Mouse (Mus musculus): ENCODE results near the gene Ddx47. TPM values are rescaled to one million over a fixed set of nuclear protein-coding genes. Genes with fewer than 3 reads are reported as not detected.

Ddx47 gene
- 87.6 TPM in 2 replicates for polyA plus RNA-seq (2015; fragmentation: Nextera tagmentation; extraction: Ambion mirVana)

DNA sequence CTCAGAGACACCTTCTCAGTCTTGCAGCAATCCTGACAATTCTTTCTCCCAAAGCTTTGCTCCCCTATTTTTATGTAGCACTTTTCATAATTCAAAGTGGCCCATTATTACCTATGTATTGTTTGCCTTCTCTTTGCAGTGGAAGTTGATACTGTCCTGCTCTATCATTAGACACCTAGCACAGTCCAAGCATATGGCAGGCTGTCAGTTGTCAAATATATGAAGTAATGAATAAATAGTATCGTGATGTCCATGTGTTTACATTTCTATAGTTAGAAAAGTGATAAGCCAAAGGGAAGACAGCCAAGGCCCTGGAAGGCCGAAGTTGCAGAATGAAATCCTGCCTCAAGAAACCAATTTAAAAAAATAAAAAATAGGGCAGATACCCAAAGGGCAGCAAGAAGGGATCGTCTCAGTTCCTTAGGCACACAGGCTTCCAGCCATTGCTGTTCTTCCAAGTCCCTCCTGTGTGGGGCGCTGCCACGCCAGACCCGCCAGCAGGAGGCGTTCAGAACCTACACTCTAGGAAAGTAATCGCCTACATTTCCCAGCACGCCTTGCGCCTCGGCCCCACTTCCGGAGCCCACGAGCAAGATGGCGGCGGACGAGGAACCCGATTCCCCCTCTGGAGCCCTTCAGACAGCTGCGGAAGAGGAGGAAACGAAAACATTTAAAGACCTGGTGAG, at the start of gene Ddx47:
Ddx47 (plus strand) TSS at position 565 of the 686 bp plus-strand sequence.
- H3K27ac ChIP-seq, result no peak within 1 kb of the TSS
- H3K4me1 ChIP-seq (replicated peaks), result peaks cover 8% of the 10 kb centered on the region
- H3K9ac ChIP-seq (replicated peaks), result peak within 1 kb of the TSS; percentile 75
- H3K9me3 ChIP-seq, result no peaks in the 10 kb centered on the region
- peaks cover 28% of the 10 kb centered on the region for H3K36me3 ChIP-seq
- H3K27me3 ChIP-seq, result no peaks in the 10 kb centered on the region
- peak; percentile 93 for ATAC-seq
- peak within 1 kb of the TSS; percentile 63 for H3K4me3 ChIP-seq (replicated peaks)
- 7% methylated on average over 19 of the region's 19 CpGs for WGBS
- H3K4me2 ChIP-seq (replicated peaks), result peak within 1 kb of the TSS; percentile 90

DNA sequence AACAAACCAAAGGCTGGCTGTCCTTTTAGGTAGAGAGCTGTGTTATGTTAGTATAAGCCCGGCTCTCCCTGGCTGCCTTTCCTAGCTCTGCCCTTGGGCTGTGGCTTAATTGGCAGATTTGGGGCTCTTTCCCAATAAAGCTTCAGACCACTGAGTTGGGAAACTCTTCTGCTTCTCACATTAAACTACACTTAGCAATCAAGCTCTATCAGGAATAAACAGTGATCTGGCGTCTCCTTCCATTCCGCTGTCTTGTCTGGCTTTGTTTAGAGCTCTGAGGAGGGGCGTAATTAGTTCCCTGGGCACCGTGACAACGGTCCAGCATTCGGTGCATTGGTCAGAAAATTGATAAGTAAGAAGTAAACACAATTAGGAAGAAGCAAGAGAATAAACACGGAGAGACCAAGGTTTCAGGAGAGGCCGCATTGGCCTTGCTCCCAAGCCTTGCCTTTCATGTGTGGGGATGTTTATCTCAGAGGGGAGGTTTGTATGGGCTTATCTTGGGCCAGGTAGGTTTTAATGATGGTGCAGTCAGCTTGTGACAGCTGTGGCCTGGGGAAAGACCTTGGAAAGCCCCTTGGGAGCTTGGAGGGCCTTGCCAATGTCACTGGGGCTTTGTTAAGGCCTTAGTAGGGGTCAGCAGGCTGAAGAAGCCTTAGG, 49.4 kb upstream of the Ddx47 start:
- H3K27ac ChIP-seq, result peak overlapping the region; percentile 10; the same call in 1 of the 2 replicates
- no peak overlapping the region for H3K4me2 ChIP-seq (replicated peaks)
- WGBS, result 54% methylated on average over 9 of the region's 9 CpGs
- peaks cover 26% of the 10 kb centered on the region for H3K4me1 ChIP-seq (replicated peaks)
- H3K27me3 ChIP-seq, result no peaks in the 10 kb centered on the region
- no peak for ATAC-seq
- H3K9ac ChIP-seq (replicated peaks), result no peak overlapping the region
- no peaks in the 10 kb centered on the region for H3K9me3 ChIP-seq
- H3K4me3 ChIP-seq (replicated peaks), result no peak overlapping the region
- no peaks in the 10 kb centered on the region for H3K36me3 ChIP-seq

DNA sequence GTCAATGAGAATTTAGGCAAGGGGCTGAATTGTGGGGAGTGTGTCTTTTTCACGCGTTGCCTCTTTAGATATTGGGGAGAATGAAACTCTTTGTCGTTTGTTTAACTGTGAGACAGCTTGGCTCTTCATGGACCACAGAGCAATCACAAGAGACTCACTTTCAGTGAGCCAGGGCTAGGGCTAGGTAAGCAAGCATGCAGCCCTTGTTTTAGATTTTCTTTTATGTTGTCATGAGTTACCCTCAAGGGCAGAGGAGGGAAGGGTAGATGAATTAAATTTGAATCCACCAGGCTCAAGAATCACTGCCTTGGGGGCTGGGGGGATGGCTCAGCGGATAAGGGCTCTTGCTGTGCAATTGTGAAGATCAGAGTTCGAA, 48.9 kb upstream of the Ddx47 start:
- Histone ChIP-seq H3K36me3 (no peaks in the 10 kb centered on the region), H3K27me3 (no peaks in the 10 kb centered on the region), H3K9me3 (no peaks in the 10 kb centered on the region), H3K9ac (replicated peaks) (no peak overlapping the region), H3K4me1 (replicated peaks) (peaks cover 26% of the 10 kb centered on the region), H3K4me2 (replicated peaks) (no peak overlapping the region), H3K27ac (peak overlapping the region; percentile 10; the same call in 1 of the 2 replicates), H3K4me3 (replicated peaks) (no peak overlapping the region)
- no peak for ATAC-seq
- 37% methylated on average over 5 of the region's 5 CpGs for WGBS

DNA sequence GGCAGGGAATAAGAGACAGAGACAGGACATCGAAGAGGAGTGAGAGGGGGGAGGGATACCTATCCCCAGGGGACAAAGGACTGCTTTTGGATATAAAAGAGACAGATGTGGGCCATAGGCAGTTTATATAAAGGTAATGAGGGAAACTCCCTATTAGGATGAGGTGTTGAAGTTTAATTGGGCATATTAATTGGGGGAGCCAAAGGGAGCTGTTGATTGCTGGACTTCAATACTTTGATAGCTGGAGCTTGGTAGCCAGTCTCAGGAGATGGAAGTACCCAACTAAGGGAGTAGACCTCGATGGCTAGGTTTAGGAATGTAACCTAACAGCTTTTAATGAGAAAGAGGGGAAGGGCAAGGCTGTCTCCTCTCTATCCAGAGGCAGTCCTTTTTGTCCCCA, 47.5 kb upstream of the Ddx47 start:
- ATAC-seq, result no peak
- Histone ChIP-seq H3K36me3 (no peaks in the 10 kb centered on the region), H3K9me3 (no peaks in the 10 kb centered on the region), H3K4me1 (replicated peaks) (peaks cover 26% of the 10 kb centered on the region), H3K4me2 (replicated peaks) (no peak overlapping the region), H3K27ac (no peak overlapping the region), H3K27me3 (no peaks in the 10 kb centered on the region), H3K4me3 (replicated peaks) (no peak overlapping the region), H3K9ac (replicated peaks) (no peak overlapping the region)
- WGBS, result 69% methylated on average over 2 of the region's 2 CpGs

DNA sequence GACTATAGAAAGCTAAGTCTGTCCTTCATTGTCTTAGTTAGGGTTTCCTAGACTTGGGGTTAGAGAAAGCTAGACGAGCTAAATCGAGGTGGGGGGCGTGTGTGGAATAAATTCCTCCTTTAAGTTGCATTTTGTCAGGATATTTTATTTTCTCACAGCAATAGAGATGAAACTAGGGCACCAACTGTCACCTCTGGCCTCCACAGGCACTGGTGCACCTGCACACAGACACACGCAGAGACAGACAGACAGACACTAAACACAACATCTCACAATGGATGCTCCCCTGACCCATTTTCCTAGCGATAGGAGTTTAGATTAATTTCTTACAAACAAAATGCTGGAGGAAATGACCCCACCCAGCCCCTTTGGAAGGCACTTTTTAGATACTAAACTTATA, 44.7 kb upstream of the Ddx47 start:
- no peaks in the 10 kb centered on the region for H3K27me3 ChIP-seq
- H3K4me3 ChIP-seq (replicated peaks), result no peak overlapping the region
- H3K9ac ChIP-seq (replicated peaks), result no peak overlapping the region
- H3K27ac ChIP-seq, result no peak overlapping the region
- H3K4me2 ChIP-seq (replicated peaks), result no peak overlapping the region
- WGBS, result 88% methylated on average over 5 of the region's 5 CpGs
- ATAC-seq, result no peak
- peaks cover 8% of the 10 kb centered on the region for H3K4me1 ChIP-seq (replicated peaks)
- no peaks in the 10 kb centered on the region for H3K36me3 ChIP-seq
- no peaks in the 10 kb centered on the region for H3K9me3 ChIP-seq

DNA sequence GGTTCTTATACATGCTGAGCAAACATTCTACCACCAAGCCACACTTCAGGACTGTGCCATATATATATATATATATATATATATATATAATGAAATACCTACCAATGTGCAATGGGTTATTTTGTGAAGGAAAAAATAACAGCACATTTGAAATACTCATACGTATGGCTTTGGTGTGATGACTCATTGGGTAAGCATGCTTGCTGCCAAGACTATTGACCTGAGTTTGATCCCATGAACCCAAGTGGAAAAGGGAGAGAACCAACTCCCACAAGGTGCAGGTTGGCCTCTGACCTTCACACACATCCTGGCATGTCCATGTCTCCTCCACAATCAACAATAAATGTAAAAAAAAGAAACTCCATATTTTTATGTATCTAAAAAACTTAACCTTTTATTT, 43.1 kb upstream of the Ddx47 start:
- Histone ChIP-seq H3K27ac (no peak overlapping the region), H3K9ac (replicated peaks) (no peak overlapping the region), H3K27me3 (no peaks in the 10 kb centered on the region), H3K4me1 (replicated peaks) (no peaks in the 10 kb centered on the region), H3K4me3 (replicated peaks) (no peak overlapping the region), H3K36me3 (no peaks in the 10 kb centered on the region), H3K4me2 (replicated peaks) (no peak overlapping the region), H3K9me3 (no peaks in the 10 kb centered on the region)
- ATAC-seq, result no peak
- 95% methylated on average over 1 of the region's 1 CpGs for WGBS

DNA sequence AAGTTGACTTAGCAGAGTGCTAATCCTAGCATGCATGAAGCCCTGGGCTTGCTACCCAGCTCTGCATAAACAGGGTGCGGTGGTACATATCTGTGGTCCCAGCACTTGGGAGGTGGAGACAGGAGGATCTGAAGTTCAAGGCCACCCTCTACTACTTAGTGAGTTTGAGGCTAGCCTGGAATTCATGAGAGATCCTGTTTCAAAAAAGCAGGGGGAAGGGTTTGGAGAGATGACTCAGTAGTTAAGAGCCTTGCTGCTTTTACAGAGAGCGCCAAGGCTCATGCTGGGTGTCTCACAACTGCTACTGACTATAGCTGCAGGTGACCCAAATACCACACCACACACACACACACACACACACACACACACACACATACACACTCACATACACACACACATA, 41.9 kb upstream of the Ddx47 start:
- Histone ChIP-seq H3K36me3 (no peaks in the 10 kb centered on the region), H3K4me3 (replicated peaks) (no peak overlapping the region), H3K4me1 (replicated peaks) (no peaks in the 10 kb centered on the region), H3K27me3 (no peaks in the 10 kb centered on the region), H3K9me3 (no peaks in the 10 kb centered on the region), H3K27ac (no peak overlapping the region), H3K9ac (replicated peaks) (no peak overlapping the region), H3K4me2 (replicated peaks) (no peak overlapping the region)
- WGBS, result 96% methylated on average over 2 of the region's 2 CpGs
- no peak for ATAC-seq

DNA sequence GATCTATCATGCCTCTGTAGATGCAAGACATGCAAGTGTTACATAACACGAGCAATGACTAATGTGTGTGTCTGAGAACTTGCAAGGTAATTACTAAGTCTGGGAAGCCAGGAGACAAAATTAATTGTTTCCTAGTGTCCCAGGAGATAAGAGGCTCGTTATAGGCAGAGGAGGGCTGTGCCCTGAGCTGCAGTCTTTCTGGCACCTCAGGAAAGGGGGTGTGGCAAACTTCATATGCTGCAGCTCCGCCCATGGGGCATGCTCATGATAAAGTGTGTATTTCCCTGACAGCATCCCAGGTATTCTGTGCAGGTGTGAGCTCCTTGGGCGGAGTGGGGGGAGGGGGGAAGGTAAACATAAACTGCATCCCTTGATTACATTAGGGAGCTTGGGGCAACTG, 39.3 kb upstream of the Ddx47 start:
- Histone ChIP-seq H3K9me3 (no peaks in the 10 kb centered on the region), H3K4me3 (replicated peaks) (no peak overlapping the region), H3K9ac (replicated peaks) (no peak overlapping the region), H3K27ac (no peak overlapping the region), H3K4me1 (replicated peaks) (peaks cover 8% of the 10 kb centered on the region), H3K4me2 (replicated peaks) (no peak overlapping the region), H3K36me3 (no peaks in the 10 kb centered on the region), H3K27me3 (no peaks in the 10 kb centered on the region)
- ATAC-seq, result no peak
- WGBS, result 66% methylated on average over 4 of the region's 4 CpGs

DNA sequence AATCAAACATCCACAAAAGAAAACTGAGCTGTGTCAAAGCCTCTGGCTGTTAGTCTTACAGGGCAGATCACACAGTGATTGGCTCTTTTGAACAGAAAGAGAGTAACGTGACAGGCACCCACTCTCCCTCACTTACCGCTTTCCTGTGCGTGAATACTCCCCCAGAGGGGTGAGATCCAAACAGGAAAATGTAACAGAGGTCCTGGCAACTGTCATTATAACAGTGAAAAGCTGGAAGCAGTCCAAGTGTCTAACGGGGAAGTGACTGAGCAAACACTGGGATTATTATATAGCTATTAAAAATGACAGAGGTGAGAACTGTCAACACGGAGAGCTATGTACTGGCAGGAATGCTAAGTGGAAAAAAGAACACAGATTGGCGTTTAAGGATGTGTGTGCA, 34.8 kb upstream of the Ddx47 start:
- peak; percentile 19; the same call in 1 of the 2 replicates for ATAC-seq
- Histone ChIP-seq H3K4me2 (replicated peaks) (no peak overlapping the region), H3K36me3 (no peaks in the 10 kb centered on the region), H3K27ac (no peak overlapping the region), H3K4me1 (replicated peaks) (peaks cover 18% of the 10 kb centered on the region), H3K27me3 (no peaks in the 10 kb centered on the region), H3K9me3 (no peaks in the 10 kb centered on the region), H3K4me3 (replicated peaks) (no peak overlapping the region), H3K9ac (replicated peaks) (no peak overlapping the region)
- 64% methylated on average over 6 of the region's 6 CpGs for WGBS

DNA sequence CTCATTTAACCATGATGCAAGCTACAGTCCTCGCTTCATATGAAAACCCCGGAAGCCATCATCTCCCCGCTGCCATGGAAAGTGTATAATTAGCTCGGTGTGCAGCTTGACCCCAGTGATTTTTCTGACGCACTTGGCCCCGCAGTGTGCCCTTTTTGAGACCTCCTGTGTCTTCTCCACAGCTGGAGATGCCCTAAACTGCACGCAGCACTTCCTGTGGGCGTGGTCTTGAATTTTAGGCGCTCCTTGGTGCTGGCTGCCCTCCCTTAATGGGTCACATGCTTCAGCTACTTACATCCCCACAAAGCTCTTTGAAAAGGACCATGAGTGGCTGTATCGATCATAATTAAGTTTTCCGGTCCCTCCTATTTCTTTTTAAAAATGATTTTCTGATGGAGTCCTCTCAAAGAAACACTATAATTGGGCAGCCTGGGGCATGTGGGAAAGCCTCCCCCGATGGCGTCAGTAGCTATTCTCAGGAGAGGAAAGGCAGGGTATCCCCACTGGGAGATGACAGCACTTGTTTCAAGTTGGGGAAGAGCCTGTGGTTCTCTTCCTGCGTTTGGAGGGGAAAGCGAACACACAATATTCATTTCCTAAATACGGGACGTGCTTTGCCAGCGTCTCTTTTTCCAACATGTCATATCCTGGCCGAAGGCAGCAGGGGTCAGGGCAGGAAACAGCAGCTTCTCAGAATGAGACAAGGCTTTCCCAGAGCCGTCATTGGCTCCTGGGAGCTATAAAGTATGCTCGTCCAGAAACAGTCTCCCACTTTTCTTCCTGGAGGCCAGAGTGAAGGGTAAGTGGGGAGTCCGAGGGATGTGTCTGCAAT, 30.0 kb upstream of the Ddx47 start, which contains the start of gene Apold1:
Apold1 (plus strand) TSS at position 488 of the 832 bp plus-strand sequence.
- no peak for ATAC-seq
- Histone ChIP-seq H3K9me3 (no peaks in the 10 kb centered on the region), H3K27me3 (0 out of 2 replicates have a peak, but pooled peaks cover 6% of the 10 kb centered on the region), H3K4me2 (replicated peaks) (peak within 1 kb of the TSS; percentile 39), H3K4me1 (replicated peaks) (peaks cover 26% of the 10 kb centered on the region), H3K4me3 (replicated peaks) (no peak within 1 kb of the TSS; the same call in 1 of the 2 replicates), H3K36me3 (no peaks in the 10 kb centered on the region), H3K27ac (0 out of 2 replicates have a peak within 1 kb of the TSS, but pooled peaks have one; percentile 35), H3K9ac (replicated peaks) (no peak within 1 kb of the TSS)
- WGBS, result 48% methylated on average over 22 of the region's 22 CpGs

DNA sequence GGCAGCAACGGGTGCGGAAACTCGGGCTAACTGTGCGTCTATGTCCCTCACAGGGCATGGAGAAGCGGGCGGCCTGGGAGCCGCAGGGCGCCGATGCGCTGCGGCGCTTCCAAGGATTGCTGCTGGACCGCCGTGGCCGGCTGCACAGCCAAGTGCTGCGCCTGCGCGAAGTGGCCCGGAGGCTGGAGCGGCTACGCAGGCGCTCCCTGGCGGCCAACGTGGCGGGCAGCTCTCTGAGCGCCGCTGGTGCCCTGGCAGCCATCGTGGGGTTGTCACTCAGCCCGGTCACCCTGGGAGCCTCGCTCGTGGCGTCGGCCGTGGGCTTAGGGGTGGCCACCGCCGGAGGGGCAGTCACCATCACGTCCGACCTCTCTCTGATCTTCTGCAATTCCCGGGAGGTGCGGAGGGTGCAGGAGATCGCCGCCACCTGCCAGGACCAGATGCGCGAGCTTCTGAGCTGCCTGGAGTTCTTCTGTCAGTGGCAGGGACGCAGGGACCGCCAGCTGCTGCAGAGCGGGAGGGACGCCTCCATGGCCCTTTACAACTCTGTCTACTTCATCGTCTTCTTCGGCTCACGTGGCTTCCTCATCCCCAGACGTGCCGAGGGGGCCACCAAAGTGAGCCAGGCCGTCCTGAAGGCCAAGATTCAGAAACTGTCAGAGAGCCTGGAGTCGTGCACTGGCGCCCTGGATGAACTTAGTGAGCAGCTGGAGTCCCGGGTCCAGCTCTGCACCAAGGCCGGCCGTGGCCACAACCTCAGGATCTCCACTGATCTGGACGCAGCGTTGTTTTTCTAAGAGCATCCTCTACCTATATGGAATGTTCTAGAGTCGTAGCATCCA, 27.7 kb upstream of the Ddx47 start:
- H3K4me3 ChIP-seq (replicated peaks), result peak overlapping the region; percentile 57
- H3K27me3 ChIP-seq, result 0 out of 2 replicates have a peak, but pooled peaks cover 6% of the 10 kb centered on the region
- H3K27ac ChIP-seq, result peak overlapping the region; percentile 68
- peaks cover 26% of the 10 kb centered on the region for H3K4me1 ChIP-seq (replicated peaks)
- no peaks in the 10 kb centered on the region for H3K36me3 ChIP-seq
- no peaks in the 10 kb centered on the region for H3K9me3 ChIP-seq
- WGBS, result 2% methylated on average over 62 of the region's 62 CpGs
- peak overlapping the region; percentile 74 for H3K4me2 ChIP-seq (replicated peaks)
- peak overlapping the region; percentile 80 for H3K9ac ChIP-seq (replicated peaks)
- ATAC-seq, result peak; percentile 92
